Mouse (Mus musculus) heart, postnatal 0 days (tissue): ENCODE measurements at regions not wholly inside any gene's neighbourhood (a gene's known extent, or its start where the extent isn't known, plus 50 kb on each side); places are given as distances from the start of the nearest gene placed in this dataset.

Experiments
- ATAC-seq: fragments of 200-750 bp; cut with Nextera tagmentation; 2 replicates; pipeline ENCODE4 v1.8.0; 2017; ENCODE audit warnings: low read depth, moderate number of reproducible peaks, moderate library complexity; ENCODE audit not compliant: insufficient read depth
- DNase-seq: peaks from one replicate; pipeline ENCODE4 v3.0.0-alpha.2; 2016; ENCODE audit warnings: low spot score
- H3K27ac ChIP-seq: fragments of 300-500 bp; sonication (generic); 2 replicates; pipeline ENCODE4 v1.5.1; 2014; ENCODE audit warnings: low read depth, mild to moderate bottlenecking
- H3K27me3 ChIP-seq: fragments of 300-500 bp; sonication (generic); 2 replicates; pipeline ENCODE4 v1.6.1; 2014; ENCODE audit warnings: low read length, mixed read lengths; ENCODE audit not compliant: control insufficient read depth, insufficient read depth
- H3K36me3 ChIP-seq: fragments of 300-500 bp; sonication (generic); replicated peaks from 2 replicates; pipeline ENCODE4 v1.6.1; 2014; ENCODE audit warnings: low read length, mixed read lengths; ENCODE audit not compliant: control insufficient read depth, insufficient read depth
- H3K4me1 ChIP-seq: fragments of 300-500 bp; sonication (generic); 2 replicates; pipeline ENCODE4 v1.6.1; 2014; ENCODE audit warnings: antibody characterized with exemption; ENCODE audit not compliant: control insufficient read depth, insufficient read depth
- H3K4me2 ChIP-seq: fragments of 300-500 bp; sonication (generic); 2 replicates; pipeline ENCODE4 v1.6.1; 2014; ENCODE audit warnings: low read depth, mild to moderate bottlenecking, low read length, moderate library complexity
- H3K4me3 ChIP-seq: fragments of 300-500 bp; sonication (generic); 2 replicates; pipeline ENCODE4 v1.5.1; 2014; ENCODE audit warnings: low read depth, low read length
- H3K9ac ChIP-seq: fragments of 300-500 bp; sonication (generic); replicated peaks from 2 replicates; pipeline ENCODE4 v1.6.1; 2014; ENCODE audit warnings: low read depth, low read length, mixed read lengths
- H3K9me3 ChIP-seq: fragments of 300-500 bp; sonication (generic); replicated peaks from 2 replicates; pipeline ENCODE4 v1.6.1; 2016; ENCODE audit warnings: low read length; ENCODE audit not compliant: control insufficient read depth
- CTCF ChIP-seq: IDR thresholded peaks from 2 replicates; pipeline ENCODE4 v1.5.1; 2016; ENCODE audit warnings: antibody characterized with exemption, control low read depth, low read depth
- EP300 ChIP-seq: IDR thresholded peaks from 2 replicates; pipeline ENCODE4 v1.6.1; 2016; ENCODE audit warnings: antibody characterized with exemption, low read depth
- WGBS: fragments of 180-500 bp; shearing (Covaris S2); extraction: QIAGEN DNeasy Blood & Tissue Kit; methylation state at CpG from one replicate; pipeline ENCODE4 v1.1.7; 2014; 5-methylcytosine and 5-hydroxymethylcytosine counted together

DNA sequence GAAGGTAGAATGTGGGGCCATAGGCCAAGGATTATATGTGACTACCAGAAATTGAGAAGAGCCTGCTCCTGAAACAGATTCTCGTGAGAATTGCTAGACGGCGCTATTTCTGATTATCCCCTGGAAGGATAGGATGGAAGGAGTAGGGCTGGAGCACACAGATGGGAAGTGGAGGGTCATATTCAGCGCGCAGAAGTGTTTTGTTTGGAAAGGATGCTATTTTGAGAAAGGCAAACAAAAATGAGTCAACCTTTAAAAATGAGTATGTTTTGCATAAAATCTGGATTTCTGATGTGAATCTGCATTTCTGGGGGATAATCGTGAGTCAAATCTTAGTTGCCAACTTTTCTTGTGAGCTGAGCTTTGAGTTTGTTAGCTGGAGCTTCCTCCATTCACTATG lies 58.1 kb upstream of the Fshb start:
- 75% methylated on average over 6 of the region's 6 CpGs for WGBS
- no peak overlapping the region for H3K27ac ChIP-seq
- H3K4me2 ChIP-seq = no peak overlapping the region
- TF ChIP-seq CTCF = no peak
- TF ChIP-seq EP300 = no peak
- DNase-seq (no peak), ATAC-seq (no peak)
- no peaks in the 10 kb centered on the region for H3K36me3 ChIP-seq
- no peaks in the 10 kb centered on the region for H3K9me3 ChIP-seq
- H3K4me3 ChIP-seq = no peak overlapping the region
- H3K9ac ChIP-seq = no peak overlapping the region
- no peaks in the 10 kb centered on the region for H3K27me3 ChIP-seq
- H3K4me1 ChIP-seq = no peaks in the 10 kb centered on the region

GRCm38 (mm10) chr2:107118711-107119474 lies 59.4 kb upstream of the Fshb start:
- Histone ChIP-seq H3K27me3 (no peaks in the 10 kb centered on the region), H3K4me2 (no peak overlapping the region), H3K9me3 (no peaks in the 10 kb centered on the region), H3K36me3 (no peaks in the 10 kb centered on the region), H3K4me3 (no peak overlapping the region), H3K9ac (no peak overlapping the region), H3K27ac (no peak overlapping the region), H3K4me1 (no peaks in the 10 kb centered on the region)
- no peak for TF ChIP-seq CTCF
- TF ChIP-seq EP300 = no peak
- 43% methylated on average over 9 of the region's 9 CpGs for WGBS
- ATAC-seq = no peak
- no peak for DNase-seq

- no peak overlapping the region for H3K4me3 ChIP-seq
- no peak overlapping the region for H3K27ac ChIP-seq
- DNase-seq (no peak), ATAC-seq (no peak)
- no peak overlapping the region for H3K4me2 ChIP-seq
- H3K4me1 ChIP-seq = no peaks in the 10 kb centered on the region
- no peaks in the 10 kb centered on the region for H3K36me3 ChIP-seq
- no peak overlapping the region for H3K9ac ChIP-seq
- TF ChIP-seq EP300 (no peak), CTCF (no peak)
- no peaks in the 10 kb centered on the region for H3K9me3 ChIP-seq
- WGBS = 21% methylated on average over 1 of the region's 1 CpGs
- H3K27me3 ChIP-seq = no peaks in the 10 kb centered on the region
Observed at GRCm38 (mm10) chr2:107119697-107120096, 60.2 kb upstream of the Fshb start.

DNA sequence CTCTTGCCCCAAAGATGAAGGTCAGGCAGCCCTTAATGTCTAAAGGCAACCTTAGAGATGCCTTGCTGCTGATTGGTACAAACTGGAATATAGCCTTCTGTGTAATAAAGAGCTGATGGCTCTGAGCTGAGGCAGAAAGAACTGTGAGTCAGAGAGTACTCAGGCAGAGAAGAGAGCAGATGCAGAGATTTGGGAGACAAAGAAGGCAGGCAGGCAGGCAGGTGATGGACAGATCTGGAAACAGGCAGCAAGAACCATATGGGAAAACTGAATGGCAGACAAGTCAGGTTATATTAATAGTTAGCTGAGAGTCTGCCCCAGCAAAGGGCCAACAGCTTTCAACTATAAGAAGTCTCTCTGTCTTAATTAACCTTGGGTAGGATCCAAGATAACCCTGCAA lies 73.7 kb upstream of the Fshb start:
- Histone ChIP-seq H3K9ac (no peak overlapping the region), H3K27ac (no peak overlapping the region), H3K4me3 (no peak overlapping the region), H3K27me3 (no peaks in the 10 kb centered on the region), H3K36me3 (no peaks in the 10 kb centered on the region), H3K4me2 (no peak overlapping the region), H3K9me3 (no peaks in the 10 kb centered on the region), H3K4me1 (no peaks in the 10 kb centered on the region)
- DNase-seq (no peak), ATAC-seq (no peak)
- no peak for TF ChIP-seq CTCF

DNA sequence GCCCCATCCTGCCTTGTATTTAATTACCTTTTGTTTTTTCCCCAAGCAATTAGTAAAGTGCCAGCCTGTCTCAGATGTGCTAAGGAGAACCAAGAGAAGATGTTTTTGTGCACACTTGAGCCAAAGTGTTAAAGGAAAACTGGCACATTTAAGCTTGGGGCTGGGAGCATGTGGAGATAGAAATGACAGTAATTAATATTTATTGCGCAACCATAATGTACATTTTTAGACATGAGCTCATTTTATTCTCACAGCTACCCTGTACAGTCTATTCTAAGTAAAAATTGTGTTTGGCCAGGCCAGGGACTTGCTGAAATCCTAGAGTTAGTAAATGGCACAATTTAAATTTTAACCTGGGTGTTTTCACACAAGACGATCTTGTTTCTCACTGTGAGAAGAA lies 89.9 kb upstream of the Fshb start:
- H3K9me3 ChIP-seq = no peaks in the 10 kb centered on the region
- no peak overlapping the region for H3K4me3 ChIP-seq
- 80% methylated on average over 2 of the region's 2 CpGs for WGBS

GRCm38 (mm10) chr2:107149851-107150250 lies 90.4 kb upstream of the Fshb start:
- no peaks in the 10 kb centered on the region for H3K36me3 ChIP-seq

More for the DNA sequence above, 89.9 kb upstream of the Fshb start:
- Histone ChIP-seq H3K36me3 (no peaks in the 10 kb centered on the region), H3K27me3 (no peaks in the 10 kb centered on the region), H3K4me1 (no peaks in the 10 kb centered on the region), H3K9ac (no peak overlapping the region), H3K27ac (no peak overlapping the region), H3K4me2 (no peak overlapping the region)
- TF ChIP-seq EP300 (no peak), CTCF (no peak)
- DNase-seq (no peak), ATAC-seq (no peak)

More at GRCm38 (mm10) chr2:107149851-107150250, 90.4 kb upstream of the Fshb start:
- Histone ChIP-seq H3K9me3 (no peaks in the 10 kb centered on the region), H3K4me2 (no peak overlapping the region), H3K9ac (no peak overlapping the region), H3K27ac (no peak overlapping the region), H3K4me1 (no peaks in the 10 kb centered on the region), H3K4me3 (no peak overlapping the region), H3K27me3 (no peaks in the 10 kb centered on the region)
- TF ChIP-seq EP300 (no peak), CTCF (no peak)
- ATAC-seq (no peak), DNase-seq (no peak)
- 67% methylated on average over 2 of the region's 2 CpGs for WGBS
